In genomic region chr8:112268544-112269213, GRCm38 (mm10) we compare ENCODE assay signal across 13 mouse cellular contexts.
A peak's percentile ranks its signal among the peaks of the same experiment; 100 is the strongest.
DNase-seq lines count a peak whose midpoint lies in the region; ATAC-seq and TF ChIP-seq lines count a peak whose summit lies in the region.
"Had no signal": no experiment of that assay in that cellular context is flagged by ENCODE, and none has a peak within 500 bp of the region (broad histone marks: within the 10 kb centered on the region; RNA-seq: fewer than 3 reads in every experiment).

No protein-coding gene starts in this region.

- no peaks in the 10 kb centered on the region for H3K27me3 ChIP-seq in embryonic facial prominence, embryonic 14.5 days (replicated peaks; ENCODE audit: control insufficient read depth, insufficient read depth, low read length)
- H3K27me3 ChIP-seq in embryonic facial prominence, embryonic 10.5 days (replicated peaks; ENCODE audit: low read depth, poor library complexity, severe bottlenecking): no peaks in the 10 kb centered on the region
- no peaks in the 10 kb centered on the region; the same call in 1 of the 2 replicates for H3K27me3 ChIP-seq in forebrain, embryonic 12.5 days
- no peaks in the 10 kb centered on the region for H3K27me3 ChIP-seq in midbrain, postnatal 0 days (ENCODE audit: insufficient read depth, low read length)
- H3K27me3 ChIP-seq in liver, embryonic 12.5 days (replicated peaks): no peaks in the 10 kb centered on the region
- H3K27me3 ChIP-seq: embryonic facial prominence, embryonic 13.5 days; limb, embryonic 13.5 days had no signal

- no peak overlapping the region for H3K9ac ChIP-seq in embryonic facial prominence, embryonic 14.5 days (ENCODE audit: low read depth, low read length)
- H3K9ac ChIP-seq in forebrain, embryonic 12.5 days: no peak overlapping the region
- H3K9ac ChIP-seq in midbrain, postnatal 0 days (replicated peaks; ENCODE audit: low read length, poor library complexity, severe bottlenecking): no peak overlapping the region
- H3K9ac ChIP-seq in liver, embryonic 12.5 days: no peak overlapping the region
- H3K9ac ChIP-seq: embryonic facial prominence, embryonic 13.5 days; limb, embryonic 13.5 days had no signal

- no peaks in the 10 kb centered on the region for H3K9me3 ChIP-seq in embryonic facial prominence, embryonic 14.5 days (ENCODE audit: control insufficient read depth, low read length)
- H3K9me3 ChIP-seq in embryonic facial prominence, embryonic 10.5 days: no peaks in the 10 kb centered on the region
- H3K9me3 ChIP-seq in forebrain, embryonic 12.5 days: no peaks in the 10 kb centered on the region
- no peaks in the 10 kb centered on the region for H3K9me3 ChIP-seq in midbrain, postnatal 0 days (ENCODE audit: low read length)
- no peaks in the 10 kb centered on the region for H3K9me3 ChIP-seq in liver, embryonic 12.5 days (replicated peaks)
- H3K9me3 ChIP-seq: embryonic facial prominence, embryonic 13.5 days; limb, embryonic 13.5 days had no signal

- H3K4me1 ChIP-seq in embryonic facial prominence, embryonic 14.5 days (ENCODE audit: control insufficient read depth, insufficient read depth, low read length): no peaks in the 10 kb centered on the region
- H3K4me1 ChIP-seq in embryonic facial prominence, embryonic 10.5 days: no peaks in the 10 kb centered on the region; the same call in 1 of the 2 replicates
- H3K4me1 ChIP-seq in forebrain, embryonic 12.5 days: peaks cover 14% of the 10 kb centered on the region
- H3K4me1 ChIP-seq in midbrain, postnatal 0 days (ENCODE audit: insufficient read depth, low read length): peaks cover 6% of the 10 kb centered on the region; the same call in 1 of the 2 replicates
- no peaks in the 10 kb centered on the region for H3K4me1 ChIP-seq in liver, embryonic 12.5 days
- H3K4me1 ChIP-seq: embryonic facial prominence, embryonic 13.5 days; limb, embryonic 13.5 days had no signal

- H3K4me2 ChIP-seq in embryonic facial prominence, embryonic 14.5 days (ENCODE audit: low read depth, low read length): no peak overlapping the region
- H3K4me2 ChIP-seq in forebrain, embryonic 12.5 days: peak overlapping the region; percentile 40
- no peak overlapping the region for H3K4me2 ChIP-seq in midbrain, postnatal 0 days (ENCODE audit: low read depth, low read length, poor library complexity, severe bottlenecking)
- H3K4me2 ChIP-seq in liver, embryonic 12.5 days: no peak overlapping the region
- H3K4me2 ChIP-seq: embryonic facial prominence, embryonic 13.5 days; limb, embryonic 13.5 days had no signal

- no peak overlapping the region for H3K27ac ChIP-seq in embryonic facial prominence, embryonic 14.5 days (replicated peaks; ENCODE audit: low read depth, low read length)
- H3K27ac ChIP-seq in embryonic facial prominence, embryonic 10.5 days (replicated peaks): no peak overlapping the region
- H3K27ac ChIP-seq in forebrain, embryonic 12.5 days: peak overlapping the region; percentile 88
- 0 out of 2 replicates have a peak overlapping the region, but pooled peaks have one; percentile 18 for H3K27ac ChIP-seq in midbrain, postnatal 0 days (ENCODE audit: low read depth, low read length)
- no peak overlapping the region for H3K27ac ChIP-seq in liver, embryonic 12.5 days
- H3K27ac ChIP-seq: embryonic facial prominence, embryonic 13.5 days; heart, adult 2 months; limb, embryonic 13.5 days; macrophage had no signal

- H3K4me3 ChIP-seq in embryonic facial prominence, embryonic 14.5 days (ENCODE audit: low read depth, low read length): no peak overlapping the region
- no peak overlapping the region for H3K4me3 ChIP-seq in embryonic facial prominence, embryonic 10.5 days
- no peak overlapping the region for H3K4me3 ChIP-seq in forebrain, embryonic 12.5 days (replicated peaks)
- H3K4me3 ChIP-seq in midbrain, postnatal 0 days (ENCODE audit: low read depth, low read length): no peak overlapping the region
- no peak overlapping the region for H3K4me3 ChIP-seq in liver, embryonic 12.5 days
- H3K4me3 ChIP-seq: embryonic facial prominence, embryonic 13.5 days; heart, adult 2 months; limb, embryonic 13.5 days had no signal

- TF ChIP-seq CTCF in midbrain, postnatal 0 days (IDR thresholded peaks at IDR 0.05): no peak

- 58% methylated on average over 9 of the region's 9 CpGs for WGBS in embryonic facial prominence, embryonic 14.5 days
- WGBS in embryonic facial prominence, embryonic 10.5 days: 70% methylated on average over 9 of the region's 9 CpGs
- 10% methylated on average over 9 of the region's 9 CpGs for WGBS in forebrain, embryonic 12.5 days
- 25% methylated on average over 9 of the region's 9 CpGs for WGBS in midbrain, postnatal 0 days
- 67% methylated on average over 9 of the region's 9 CpGs for WGBS in liver, embryonic 12.5 days (ENCODE audit: insufficient replicate concordance)

- no peak for ATAC-seq in embryonic facial prominence, embryonic 14.5 days (ENCODE audit: low read depth)
- ATAC-seq in forebrain, embryonic 12.5 days (ENCODE audit: low FRiP score): peak; percentile 87
- no peak for ATAC-seq in midbrain, postnatal 0 days (ENCODE audit: low FRiP score)
- no peak for ATAC-seq in liver, embryonic 12.5 days

- DNase-seq in embryonic facial prominence, embryonic 14.5 days (ENCODE audit: low spot score): peak; percentile 2
- no peak for DNase-seq in embryonic facial prominence, embryonic 10.5 days (ENCODE audit: low spot score)
- peak; percentile 50 to 56 for DNase-seq in layer of hippocampus, adult 8-10 months (ENCODE audit: low spot score in 2 of 2)
- DNase-seq in midbrain, postnatal 0 days (ENCODE audit: low spot score): peak; percentile 62
- DNase-seq in gastrocnemius, postnatal 10 days: no peak
- DNase-seq in ovary, postnatal 10 days (ENCODE audit: low spot score): no peak
- DNase-seq: heart, adult 2 months; kidney, adult 11 months had no signal

- no peaks in the 10 kb centered on the region for H3K36me3 ChIP-seq in embryonic facial prominence, embryonic 14.5 days (ENCODE audit: control insufficient read depth, insufficient read depth, low read length)
- no peaks in the 10 kb centered on the region for H3K36me3 ChIP-seq in embryonic facial prominence, embryonic 10.5 days (replicated peaks)
- H3K36me3 ChIP-seq in forebrain, embryonic 12.5 days (replicated peaks): no peaks in the 10 kb centered on the region
- no peaks in the 10 kb centered on the region for H3K36me3 ChIP-seq in midbrain, postnatal 0 days (ENCODE audit: insufficient read depth, low read length)
- no peaks in the 10 kb centered on the region for H3K36me3 ChIP-seq in liver, embryonic 12.5 days
- H3K36me3 ChIP-seq: embryonic facial prominence, embryonic 13.5 days; limb, embryonic 13.5 days had no signal

Comparison
In these comparisons a context has a peak if more than half of its experiments do, and no peak if none do; other contexts are left out.
1. DNase-seq: peak in embryonic facial prominence, embryonic 14.5 days (single experiment), layer of hippocampus, adult 8-10 months (2 of 2) and midbrain, postnatal 0 days (single experiment); none in embryonic facial prominence, embryonic 10.5 days (single experiment), gastrocnemius, postnatal 10 days (single experiment) and ovary, postnatal 10 days (single experiment).
2. H3K27ac ChIP-seq: peak in forebrain, embryonic 12.5 days (single experiment) and midbrain, postnatal 0 days (single experiment); none in embryonic facial prominence, embryonic 14.5 days (single experiment), embryonic facial prominence, embryonic 10.5 days (single experiment) and liver, embryonic 12.5 days (single experiment).